Mouse (Mus musculus): ENCODE measurements around the gene Btbd8. TPM values are rescaled to one million over a fixed set of nuclear protein-coding genes. Genes with fewer than 3 reads are reported as not detected.
A peak's percentile ranks its signal among the peaks of the same experiment; 100 is the strongest.

Gene Btbd8
- total RNA-seq, 2 experiments from 2014 or later = 14.1 to 15.6 TPM

DNA sequence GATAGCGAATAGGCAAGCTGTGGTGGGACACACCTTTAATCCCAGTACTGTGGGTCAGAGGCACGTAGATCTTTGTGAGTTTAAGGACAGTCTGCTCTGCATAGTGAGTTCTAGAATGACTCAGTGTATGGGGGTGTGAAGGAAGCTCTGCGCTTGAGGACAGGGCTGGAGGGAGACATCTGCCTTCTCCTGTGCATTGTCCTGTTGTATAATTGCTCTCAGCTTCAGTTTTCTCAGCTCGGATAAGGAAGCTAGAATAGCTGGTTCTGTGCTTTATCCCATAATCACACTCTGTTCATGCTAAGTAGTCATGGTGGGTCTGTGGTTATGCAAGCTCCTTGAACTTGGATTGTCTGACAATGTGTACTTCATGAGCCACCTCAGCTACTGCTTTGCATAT, 11.0 kb downstream of the Btbd8 start:
- DNase-seq (ENCODE audit: low spot score in 2 of 2) = no peak

DNA sequence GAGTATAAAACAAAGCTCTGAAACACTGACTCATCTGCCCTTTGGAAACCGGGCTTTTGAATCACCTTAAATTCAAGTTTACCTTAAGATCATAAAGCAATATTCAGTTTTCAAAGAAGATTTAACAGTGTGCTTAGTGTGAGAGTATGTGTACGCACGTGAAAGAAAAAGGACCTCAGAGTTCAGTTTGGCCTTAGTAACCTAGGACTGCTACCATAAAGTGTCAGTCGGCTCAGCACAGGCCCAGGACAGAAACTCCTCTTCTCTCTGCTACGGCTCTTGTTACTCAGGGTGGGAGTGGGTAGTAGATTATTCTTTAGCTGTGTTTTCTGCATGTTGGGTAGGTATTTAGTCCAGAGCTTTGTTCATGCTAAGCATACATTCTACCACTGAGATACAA, 11.8 kb downstream of the Btbd8 start:
- DNase-seq (ENCODE audit: low spot score in 2 of 2) = no peak

DNA sequence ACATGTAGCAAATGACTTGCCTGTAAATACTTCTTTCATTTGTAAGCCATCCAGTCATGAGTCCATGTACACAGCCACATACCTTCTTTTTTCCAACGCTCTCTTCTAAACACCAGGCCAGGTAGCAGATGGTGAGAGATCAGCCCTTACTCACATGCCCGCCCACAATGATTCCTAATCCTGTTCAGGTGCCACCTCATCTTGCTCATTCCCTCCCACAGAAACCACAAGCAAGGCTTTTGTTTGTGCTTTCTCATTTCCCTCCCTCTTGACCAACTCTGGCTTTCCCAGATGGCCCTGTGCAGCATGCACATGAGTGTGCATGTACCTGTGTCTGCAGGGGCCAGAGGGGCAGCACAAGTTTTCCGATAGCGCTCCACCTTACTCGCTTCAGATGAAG, 12.5 kb downstream of the Btbd8 start:
- DNase-seq (ENCODE audit: low spot score in 2 of 2) = no peak

DNA sequence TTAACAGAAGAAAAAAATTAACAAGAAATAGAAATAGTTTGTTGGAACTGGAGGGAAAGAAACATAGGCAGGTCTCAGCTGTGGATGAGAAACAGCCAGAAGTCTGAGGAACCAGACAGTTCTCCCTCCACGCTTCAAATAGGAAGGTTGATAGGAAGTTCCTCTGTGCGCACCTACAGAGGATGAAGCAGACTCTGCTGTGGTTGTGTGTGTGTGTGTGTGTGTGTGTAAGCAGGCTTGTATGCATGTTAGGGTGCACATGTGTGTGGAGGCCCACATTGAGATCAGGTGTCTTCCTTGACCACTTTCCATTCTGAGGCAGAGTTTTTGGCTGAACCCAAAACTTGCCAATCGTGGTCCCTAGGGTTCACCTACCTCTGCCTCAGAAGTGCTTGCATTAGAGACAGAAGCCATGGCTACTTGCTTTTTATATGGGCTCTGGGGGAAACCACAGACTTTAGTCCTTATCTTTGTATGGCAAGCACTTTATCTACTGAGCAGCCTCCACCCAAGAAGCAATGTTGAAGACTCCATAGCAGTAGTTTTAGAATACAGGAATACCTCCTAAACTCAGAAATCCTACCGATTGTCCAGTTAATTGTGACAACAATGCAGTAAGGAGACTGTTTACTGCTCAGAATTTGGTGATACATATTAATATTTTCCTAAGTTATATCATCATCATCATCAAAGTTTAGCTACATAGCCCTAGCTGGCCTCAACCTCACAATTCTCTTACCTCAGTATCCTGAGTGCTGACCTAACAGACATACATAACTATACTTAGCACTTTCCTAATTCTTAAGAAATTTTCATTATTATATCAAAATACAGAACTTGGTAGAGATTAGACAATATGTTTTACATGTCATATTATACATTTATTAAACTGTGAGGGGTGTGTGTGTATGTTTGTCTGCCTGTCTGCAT, 24.6 kb downstream of the Btbd8 start:
- no peak for DNase-seq (ENCODE audit: low spot score in 2 of 2)

DNA sequence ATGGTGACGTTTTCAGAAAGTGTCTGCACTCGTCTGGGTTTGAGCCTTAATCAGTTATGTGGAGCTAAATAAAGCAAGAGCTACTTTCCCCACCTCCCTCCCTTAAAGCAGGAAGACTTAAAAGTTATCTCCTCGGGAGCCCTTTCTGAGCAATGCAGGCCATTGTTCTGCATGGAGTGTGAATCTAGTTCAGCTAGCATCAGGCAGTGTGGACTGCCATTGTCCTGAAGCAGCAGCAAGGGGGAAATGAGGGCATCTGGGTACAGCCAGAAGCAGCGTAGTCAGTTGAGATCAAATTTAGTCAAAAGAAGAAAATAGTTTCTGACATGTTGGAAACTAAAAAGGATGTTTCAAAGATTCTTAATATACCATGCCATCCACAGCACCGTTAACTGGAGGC, 28.7 kb downstream of the Btbd8 start:
- no peak for DNase-seq (ENCODE audit: low spot score in 2 of 2)

DNA sequence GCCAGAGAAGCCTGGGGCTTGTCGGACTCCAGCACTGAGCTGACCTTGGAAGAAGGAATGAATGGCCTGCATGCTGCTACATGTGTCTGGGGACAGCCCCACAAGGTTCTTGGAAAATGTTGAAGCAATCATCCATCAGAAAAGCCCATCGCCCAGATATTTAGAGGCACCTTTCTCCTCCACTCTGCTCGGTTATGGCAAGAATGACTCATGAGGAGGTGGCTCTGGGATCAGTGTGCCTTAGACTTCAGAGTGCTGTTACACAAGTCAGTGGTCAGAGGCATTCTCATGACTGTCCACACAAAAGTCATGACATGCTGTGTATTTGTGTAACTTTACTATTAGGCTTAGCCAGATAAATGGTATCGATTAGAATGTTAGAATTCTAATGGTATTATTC, 29.3 kb downstream of the Btbd8 start:
- DNase-seq (ENCODE audit: low spot score in 2 of 2) = no peak

DNA sequence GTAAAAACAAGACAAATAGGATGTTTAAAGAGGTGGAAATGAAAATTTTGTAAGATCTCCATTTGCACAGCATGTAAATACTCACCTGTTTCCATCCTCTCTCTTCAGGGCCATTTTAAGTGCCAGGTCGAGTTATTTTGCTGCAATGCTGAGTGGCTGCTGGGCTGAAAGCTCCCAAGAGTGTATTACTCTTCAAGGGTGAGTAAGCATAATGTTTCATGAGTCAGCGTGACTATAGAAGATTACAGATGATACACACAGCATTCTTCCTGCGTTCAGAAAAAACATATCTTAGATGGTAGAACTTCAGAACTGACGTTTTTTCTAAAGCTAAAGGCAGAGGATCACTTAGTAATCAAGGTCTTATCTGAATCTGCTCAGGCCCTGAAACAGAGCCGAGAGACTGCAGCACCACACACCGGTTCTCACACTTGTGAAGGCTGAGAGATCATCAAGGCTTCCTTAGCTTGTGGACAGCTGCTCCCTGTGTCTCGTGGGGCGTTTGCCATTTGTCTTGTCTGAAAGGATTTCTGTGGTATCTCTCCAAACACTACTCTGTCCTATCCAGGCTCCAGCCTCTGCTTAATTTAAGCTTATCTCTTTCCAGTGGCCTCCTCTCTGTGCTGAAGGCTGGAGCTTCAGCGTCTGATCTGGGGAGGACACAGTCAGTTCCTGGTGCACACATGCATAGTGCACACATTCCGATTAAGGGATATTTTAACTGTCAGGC, 33.0 kb downstream of the Btbd8 start:
- DNase-seq (ENCODE audit: low spot score in 2 of 2) = no peak

DNA sequence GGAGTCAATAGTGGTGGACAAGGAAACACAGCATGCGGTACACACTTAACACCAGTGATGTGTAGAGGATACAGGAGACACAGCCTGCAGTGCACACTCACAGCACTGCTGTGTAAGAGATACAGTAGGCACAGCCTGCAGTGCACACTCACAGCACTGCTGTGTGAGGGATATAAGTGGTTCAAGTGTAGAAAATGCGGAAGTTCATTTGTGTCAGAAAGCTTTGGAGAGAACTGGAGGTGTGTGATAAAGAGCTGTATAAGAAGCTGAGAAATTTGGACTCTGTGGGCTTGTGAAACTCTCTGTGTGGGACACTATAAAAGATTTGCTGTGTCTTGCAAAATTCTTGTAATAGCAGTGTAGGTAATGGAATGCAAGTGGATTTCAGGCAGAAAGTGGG, 42.4 kb downstream of the Btbd8 start:
- no peak for DNase-seq (ENCODE audit: low spot score in 2 of 2)

DNA sequence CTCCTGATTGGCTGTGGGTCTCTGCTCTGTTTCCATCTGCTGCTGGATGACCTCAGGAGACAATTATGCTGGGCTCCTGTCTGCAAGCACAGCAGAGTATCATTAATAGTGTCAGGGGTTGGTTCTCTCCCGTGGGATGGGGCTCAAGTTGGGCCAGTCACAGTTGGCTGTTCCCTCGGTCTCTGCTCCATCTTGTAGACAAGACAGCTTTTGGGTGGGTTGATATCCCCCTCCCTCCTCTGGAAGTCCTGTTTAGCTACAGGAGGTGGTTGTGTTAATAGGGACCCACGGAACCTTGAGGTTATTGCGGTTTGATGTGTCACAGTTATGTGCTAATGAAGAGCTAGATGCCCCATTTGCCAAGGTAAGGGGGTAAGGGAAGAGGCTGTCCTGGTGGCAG, 51.2 kb downstream of the Btbd8 start:
- DNase-seq (ENCODE audit: low spot score in 2 of 2) = no peak

DNA sequence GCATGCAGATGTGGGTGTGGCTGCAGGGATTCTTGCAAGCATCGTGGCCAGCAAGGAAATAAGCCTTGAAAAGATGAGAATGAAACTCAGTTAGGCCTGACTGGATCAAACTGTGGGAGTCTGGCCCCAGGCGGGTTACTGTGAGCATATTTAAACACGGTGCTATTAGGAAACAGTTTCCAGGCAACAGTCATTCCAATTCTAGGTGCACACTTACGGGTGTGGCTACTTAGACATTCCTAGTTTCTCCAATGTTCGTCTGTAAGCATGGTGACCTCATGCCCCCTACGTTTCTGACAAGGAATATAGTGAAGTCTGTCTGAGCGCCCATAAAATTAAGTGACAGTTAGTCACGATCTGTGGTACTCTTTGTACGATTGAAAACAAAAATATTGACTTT, 53.2 kb downstream of the Btbd8 start:
- no peak for DNase-seq (ENCODE audit: low spot score in 2 of 2)

DNA sequence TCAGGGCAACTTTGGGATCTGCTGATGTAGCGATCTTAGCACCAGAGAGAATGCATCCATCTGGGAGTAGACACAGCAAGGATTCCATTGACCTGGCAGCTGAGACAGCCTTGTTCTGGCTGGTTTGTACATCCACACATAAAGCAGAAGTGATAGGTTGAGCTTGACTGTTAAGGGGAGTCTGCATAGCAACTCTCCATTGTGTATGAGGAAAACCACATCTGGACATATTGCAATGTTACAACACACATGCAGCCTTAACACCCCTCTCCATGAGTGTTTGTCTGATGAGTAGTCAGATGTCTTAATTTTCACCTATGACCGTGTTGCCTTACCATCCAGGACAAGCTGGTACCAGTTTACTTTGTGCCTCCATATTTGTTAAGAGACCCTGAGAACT, 54.7 kb downstream of the Btbd8 start:
- DNase-seq (ENCODE audit: low spot score in 2 of 2) = no peak

DNA sequence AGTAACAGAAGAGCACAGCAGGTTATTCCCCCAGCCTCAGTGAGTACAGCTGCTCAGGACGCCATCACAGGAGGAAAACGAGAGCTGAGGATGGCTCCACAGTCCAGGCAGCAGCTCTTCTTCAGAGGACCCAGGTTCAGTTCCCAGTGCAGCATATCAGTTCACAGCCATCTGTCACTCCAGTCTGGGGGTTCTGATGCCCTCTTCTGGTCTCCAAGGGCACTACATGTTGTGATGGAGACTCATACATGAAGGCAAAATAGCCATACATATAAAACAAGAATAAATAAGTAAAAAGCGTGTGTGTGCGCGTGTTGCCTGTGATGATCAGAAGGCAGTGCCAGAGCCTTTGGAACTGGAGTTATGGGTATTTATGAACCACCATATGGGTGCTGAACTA, 57.0 kb downstream of the Btbd8 start:
- no peak for DNase-seq (ENCODE audit: low spot score in 2 of 2)

DNA sequence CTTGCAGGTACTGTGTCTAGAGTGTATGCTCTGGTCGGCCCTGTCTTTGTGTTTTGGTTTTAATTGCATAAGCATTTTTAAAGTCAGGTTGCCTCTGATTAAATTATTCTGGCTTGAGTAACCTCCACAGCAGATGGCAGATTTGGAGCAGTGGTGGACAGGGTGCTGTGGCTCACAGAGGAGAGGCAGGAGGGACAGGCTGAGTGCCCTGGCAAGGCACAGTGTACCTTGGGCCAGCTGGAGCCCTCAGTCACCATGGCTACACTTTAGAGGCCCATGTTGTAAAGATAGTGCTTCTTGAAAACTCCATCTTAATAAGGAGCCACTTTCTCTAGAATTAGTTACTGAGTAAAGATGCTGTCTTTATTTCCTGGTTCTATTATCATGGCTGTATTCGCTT, 58.2 kb downstream of the Btbd8 start:
- DNase-seq (ENCODE audit: low spot score in 2 of 2) = no peak

DNA sequence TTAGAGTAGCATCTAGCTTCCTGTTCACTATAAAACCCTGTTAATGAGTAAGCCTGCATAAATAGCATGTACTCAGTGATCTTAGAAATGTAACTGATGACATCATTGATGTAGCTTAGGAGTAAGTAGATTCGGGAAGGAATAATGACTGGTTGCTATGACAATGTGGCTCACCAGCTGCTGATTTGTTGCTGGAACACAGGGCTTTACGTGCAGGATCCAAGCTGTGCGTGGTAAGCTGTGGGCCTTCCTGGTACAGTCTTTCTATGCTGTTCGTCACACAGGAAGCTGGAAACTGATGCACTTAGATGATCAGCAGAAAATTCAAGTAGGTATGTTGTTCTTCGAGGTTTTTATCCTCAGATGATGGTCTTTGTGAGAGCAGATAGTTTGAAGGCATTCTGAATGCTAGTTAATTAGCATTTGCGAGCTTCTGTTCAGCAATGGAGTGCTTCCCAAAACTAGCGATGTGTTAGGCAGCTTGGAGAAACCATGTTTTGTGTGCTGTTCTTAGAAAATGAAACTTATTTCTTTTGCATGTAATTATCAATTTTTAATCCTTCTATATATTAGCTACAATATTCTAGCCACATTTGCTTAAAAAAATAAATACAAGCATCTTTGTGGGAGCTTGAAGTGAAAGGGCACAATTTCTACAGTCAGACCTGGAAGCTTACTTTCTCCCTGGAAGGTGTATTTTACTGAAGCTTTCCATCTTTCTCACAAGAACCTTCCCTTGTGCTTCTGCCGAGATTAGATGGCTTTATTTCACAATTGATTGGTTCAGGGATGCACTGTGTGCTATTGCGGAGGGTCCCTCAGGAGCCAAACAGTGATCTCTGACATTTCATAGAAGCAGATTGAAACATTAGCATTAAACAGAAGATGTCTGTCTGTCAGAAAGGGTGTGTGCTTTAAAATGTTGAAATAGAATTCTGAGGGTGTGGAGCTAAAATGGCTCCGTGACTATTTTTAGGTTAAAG, 60.0 kb downstream of the Btbd8 start:
- DNase-seq (ENCODE audit: low spot score in 2 of 2) = no peak

DNA sequence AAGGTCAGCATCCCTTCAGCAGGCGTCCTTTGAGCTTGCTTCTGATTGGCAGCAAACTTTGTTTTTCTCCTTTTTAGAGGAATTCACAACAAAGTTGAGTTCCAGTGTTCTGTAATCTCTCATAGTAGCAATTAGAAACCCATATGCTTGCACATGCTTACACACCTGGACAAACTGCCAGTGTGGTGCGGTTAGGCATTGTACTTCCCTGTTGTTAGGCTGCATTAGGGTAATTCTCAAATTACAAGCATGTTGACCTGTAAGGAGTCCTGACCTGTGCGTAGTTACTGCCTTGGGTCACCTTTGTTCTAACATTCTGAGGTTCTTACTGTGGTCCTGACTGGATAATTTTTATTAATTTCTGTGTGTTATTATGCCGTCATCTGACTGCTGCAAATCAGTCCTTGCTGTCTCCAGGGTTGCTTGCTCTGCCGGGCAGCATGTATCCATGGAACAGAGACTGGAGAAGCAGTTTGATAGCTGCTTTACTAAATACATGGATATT, 61.1 kb downstream of the Btbd8 start:
- no peak for DNase-seq (ENCODE audit: low spot score in 2 of 2)

DNA sequence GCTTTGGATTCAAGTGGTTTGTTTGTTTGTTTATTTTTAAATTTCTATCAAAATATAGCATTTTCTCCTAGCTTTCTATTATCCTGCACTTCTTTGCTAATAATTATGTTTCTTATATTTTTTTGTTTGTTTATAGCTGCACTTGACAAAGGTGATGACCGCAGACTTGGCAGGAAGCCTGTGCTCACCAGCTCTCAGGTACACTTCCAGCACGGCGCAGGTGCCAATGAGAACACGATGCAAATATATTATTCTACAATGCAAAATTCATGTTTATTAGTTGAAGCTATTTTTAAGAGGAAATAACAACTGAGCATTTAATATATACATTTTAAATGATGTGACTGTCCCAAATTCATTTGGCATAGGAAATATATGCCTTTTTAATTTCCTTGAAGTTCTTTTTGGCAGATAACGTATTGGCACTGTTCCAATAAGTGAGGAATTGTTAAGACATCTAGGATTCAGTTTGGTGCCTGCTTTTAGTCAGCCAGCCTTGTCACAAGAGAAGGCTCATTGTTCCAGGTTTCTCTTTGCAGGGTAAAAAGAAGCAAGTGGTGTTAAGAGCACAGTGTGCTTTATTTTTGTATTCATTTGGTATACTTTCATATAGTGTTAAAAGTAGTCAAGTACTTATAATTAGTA, 62.2 kb downstream of the Btbd8 start:
- no peak for DNase-seq (ENCODE audit: low spot score in 2 of 2)

DNA sequence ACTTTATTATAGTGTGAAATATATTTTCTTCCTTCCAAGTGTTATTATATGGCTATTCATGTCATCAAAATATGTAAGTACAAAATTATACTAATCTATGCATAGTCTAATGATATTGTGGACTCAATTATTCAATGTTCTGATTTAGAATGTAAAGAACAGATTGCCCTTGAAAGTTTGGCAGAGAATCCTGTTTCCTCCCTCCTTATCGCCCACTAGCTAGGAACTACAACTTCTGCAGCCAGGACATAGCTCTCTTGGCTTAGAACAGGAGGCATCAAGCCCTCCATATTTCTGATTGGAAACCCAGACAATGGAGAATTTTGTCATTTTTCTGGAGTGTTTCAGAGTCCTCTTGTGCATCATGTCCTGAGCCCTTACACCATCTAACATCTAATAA, 62.9 kb downstream of the Btbd8 start:
- no peak for DNase-seq (ENCODE audit: low spot score in 2 of 2)

DNA sequence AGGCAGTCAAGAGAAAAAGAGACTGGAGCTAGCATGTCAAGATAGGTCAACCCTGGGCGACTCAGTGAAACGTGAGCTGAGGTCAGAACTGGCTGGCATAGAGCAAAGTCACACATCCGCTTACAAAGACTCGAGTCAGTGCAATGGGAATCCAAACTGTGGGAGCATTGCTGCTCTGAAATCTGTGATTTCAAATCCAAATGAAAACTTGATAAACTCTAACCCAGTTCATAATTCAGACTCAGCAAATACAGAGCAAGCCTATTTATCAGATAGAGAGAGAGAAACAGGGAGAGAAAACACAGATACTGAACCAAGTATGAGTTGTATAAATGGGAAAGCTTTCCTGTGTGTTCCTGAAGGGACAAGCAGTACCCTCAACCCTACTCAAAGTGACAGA, 69.5 kb downstream of the Btbd8 start, which contains the start of gene Gm42669:
TSS of gene Gm42669 (plus strand) at position 301 of the 400 bp plus-strand sequence.
- no peak for DNase-seq (ENCODE audit: low spot score in 2 of 2)

DNA sequence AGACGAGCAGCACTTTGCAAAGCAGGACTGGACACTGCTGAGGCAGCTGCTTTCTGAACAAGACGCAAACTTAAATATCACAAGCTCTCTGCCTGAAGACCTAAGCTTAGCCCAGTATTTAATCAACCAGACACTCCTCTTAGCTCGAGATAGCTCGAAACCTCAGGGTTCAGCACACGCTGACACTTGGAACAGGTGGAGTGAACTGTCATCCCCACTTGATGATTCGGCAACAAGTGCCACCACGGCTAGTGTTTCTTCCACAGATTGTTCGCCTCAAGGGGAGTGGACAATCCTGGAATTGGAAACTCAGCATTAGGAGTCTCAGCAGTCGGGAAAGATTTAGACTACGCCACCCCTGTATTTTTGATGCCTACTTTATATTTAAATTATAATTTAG, 72.7 kb downstream of the Btbd8 start:
- DNase-seq (ENCODE audit: low spot score in 2 of 2) = no peak

DNA sequence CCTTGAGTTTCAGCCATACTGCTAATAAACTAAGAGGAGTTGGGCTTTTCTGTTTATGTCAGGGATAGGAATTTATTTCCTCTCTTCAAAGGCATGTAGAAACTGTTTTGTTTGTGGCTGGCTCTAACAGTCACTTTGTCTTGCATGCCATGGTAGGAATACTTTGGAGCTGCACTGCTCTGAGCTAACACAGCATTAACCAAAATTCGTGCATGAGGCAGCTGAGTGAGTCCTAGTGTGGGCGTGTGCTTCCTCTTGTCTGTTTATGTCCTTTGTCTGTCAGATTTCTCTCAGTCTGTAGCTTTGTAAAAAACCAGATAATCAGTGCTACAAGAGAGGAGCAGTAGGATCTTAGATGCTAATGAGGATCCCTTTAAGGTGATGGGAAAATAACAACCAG, 73.5 kb downstream of the Btbd8 start:
- no peak for DNase-seq (ENCODE audit: low spot score in 2 of 2)

DNA sequence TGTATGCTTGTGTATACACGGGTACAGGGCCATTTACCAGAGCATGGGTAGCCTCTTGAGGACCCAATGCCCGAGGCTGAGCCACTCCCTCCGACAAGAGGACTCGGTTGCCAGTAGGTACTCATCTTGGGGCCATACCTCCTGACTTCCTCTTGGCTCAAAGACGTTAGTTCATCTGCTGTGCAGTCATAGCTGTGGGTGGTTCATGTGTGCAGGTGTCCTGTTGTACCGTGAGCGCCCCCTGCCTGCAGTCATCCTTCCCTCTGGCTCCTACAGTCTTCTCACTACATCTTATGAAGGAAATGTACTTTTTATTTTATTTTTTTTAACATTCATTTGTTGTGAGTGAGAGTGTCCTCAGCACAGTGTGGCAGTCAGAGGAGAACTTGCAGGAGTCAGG, 75.8 kb downstream of the Btbd8 start:
- DNase-seq (ENCODE audit: low spot score in 2 of 2) = peak in 1 of 2 experiments; percentile 22
